Mouse (Mus musculus): ENCODE results near the gene Dph6.
"Not testable (repeated sequence)": the region's sequence is repeated elsewhere in the genome, so short reads cannot be mapped to it uniquely, and the experiment has no call there.

Dph6 gene

GRCm38 (mm10) chr2:114654365-114655239, at the start of gene Dph6:
Gene Dph6 (minus strand): TSS chr2:114654964.
- peak; percentile 87 for DNase-seq

- DNase-seq, result no peak
Observed at GRCm38 (mm10) chr2:114700966-114701685, 46.4 kb upstream of the Dph6 start.

GRCm38 (mm10) chr2:114691607-114692006, 36.8 kb upstream of the Dph6 start:
- DNase-seq, result no peak

GRCm38 (mm10) chr2:114687483-114687882, 32.7 kb upstream of the Dph6 start:
- no peak for DNase-seq

GRCm38 (mm10) chr2:114687081-114687480, 32.3 kb upstream of the Dph6 start:
- peak; percentile 7 for DNase-seq

GRCm38 (mm10) chr2:114673831-114674230, 19.1 kb upstream of the Dph6 start:
- no peak for DNase-seq

- no peak for DNase-seq
Observed at GRCm38 (mm10) chr2:114670983-114671382, 16.2 kb upstream of the Dph6 start.

GRCm38 (mm10) chr2:114658954-114659353, 4.2 kb upstream of the Dph6 start:
- no peak for DNase-seq

- DNase-seq, result no peak
Observed at GRCm38 (mm10) chr2:114646240-114646639, 8.5 kb downstream of the Dph6 start.

GRCm38 (mm10) chr2:114643832-114644231, 10.9 kb downstream of the Dph6 start:
- no peak for DNase-seq

- no peak for DNase-seq
Observed at GRCm38 (mm10) chr2:114624683-114625082, 30.1 kb downstream of the Dph6 start.

- no peak for DNase-seq
Observed at GRCm38 (mm10) chr2:114622550-114622939, 32.2 kb downstream of the Dph6 start.

- DNase-seq, result peak; percentile 42
Observed at GRCm38 (mm10) chr2:114621781-114622549, 32.8 kb downstream of the Dph6 start.

GRCm38 (mm10) chr2:114611576-114611975, 43.2 kb downstream of the Dph6 start:
- no peak for DNase-seq

- no peak for DNase-seq
Observed at GRCm38 (mm10) chr2:114610110-114610509, 44.7 kb downstream of the Dph6 start.

GRCm38 (mm10) chr2:114605202-114605601, 49.6 kb downstream of the Dph6 start:
- DNase-seq, result not testable (repeated sequence)

GRCm38 (mm10) chr2:114601174-114601573, 53.6 kb downstream of the Dph6 start:
- DNase-seq, result no peak

GRCm38 (mm10) chr2:114599793-114600192, 55.0 kb downstream of the Dph6 start:
- no peak for DNase-seq

GRCm38 (mm10) chr2:114593393-114593792, 61.4 kb downstream of the Dph6 start:
- no peak for DNase-seq

GRCm38 (mm10) chr2:114580714-114581113, 74.0 kb downstream of the Dph6 start:
- no peak for DNase-seq

- DNase-seq, result no peak
Observed at GRCm38 (mm10) chr2:114543000-114543622, 111.7 kb downstream of the Dph6 start.

- DNase-seq, result peak; percentile 5
Observed at GRCm38 (mm10) chr2:114542325-114542724, 112.4 kb downstream of the Dph6 start.

GRCm38 (mm10) chr2:114540416-114540815, 114.3 kb downstream of the Dph6 start:
- DNase-seq, result no peak
